Mouse (Mus musculus) E14TG2a.4 (cell line): ENCODE data around the gene Lrrc4b.

ENCODE experiments used
- CTCF ChIP-seq: conservative IDR thresholded peaks from 2 replicates; pipeline ENCODE4 v1.5.1; 2014; ENCODE audit warnings: low read length
- POU5F1 ChIP-seq: IDR thresholded peaks from 2 replicates; pipeline ENCODE4 v1.6.1; 2014; ENCODE audit warnings: low read length, borderline replicate concordance

DNA sequence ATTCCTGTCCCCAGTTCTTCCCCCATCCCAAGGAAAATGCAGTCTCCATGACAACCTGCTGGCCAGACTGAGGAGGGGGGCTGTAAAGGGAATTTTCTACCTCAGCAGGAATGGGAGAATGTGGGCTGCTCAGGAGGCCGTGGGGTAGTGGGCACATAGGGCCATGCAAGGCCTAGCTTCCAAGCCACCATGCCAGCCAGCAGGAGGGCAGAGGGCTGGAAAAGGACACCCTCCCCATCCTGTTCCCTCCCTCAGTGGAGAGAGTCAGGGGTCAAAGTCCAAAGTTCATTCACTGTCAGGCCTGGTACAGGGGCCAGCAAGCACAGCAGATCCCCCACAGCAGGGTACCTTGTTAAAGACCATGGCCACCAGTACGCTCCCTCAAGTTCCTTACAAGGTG, 36.3 kb downstream of the Lrrc4b start, which contains the start of gene Aspdh:
- TF ChIP-seq CTCF (no peak), POU5F1 (no peak)
